Mouse (Mus musculus): ENCODE measurements at regions not wholly inside any gene's neighbourhood (a gene's known extent, or its start where the extent isn't known, plus 50 kb on each side); places are given as distances from the start of the nearest gene placed in this dataset.

DNA sequence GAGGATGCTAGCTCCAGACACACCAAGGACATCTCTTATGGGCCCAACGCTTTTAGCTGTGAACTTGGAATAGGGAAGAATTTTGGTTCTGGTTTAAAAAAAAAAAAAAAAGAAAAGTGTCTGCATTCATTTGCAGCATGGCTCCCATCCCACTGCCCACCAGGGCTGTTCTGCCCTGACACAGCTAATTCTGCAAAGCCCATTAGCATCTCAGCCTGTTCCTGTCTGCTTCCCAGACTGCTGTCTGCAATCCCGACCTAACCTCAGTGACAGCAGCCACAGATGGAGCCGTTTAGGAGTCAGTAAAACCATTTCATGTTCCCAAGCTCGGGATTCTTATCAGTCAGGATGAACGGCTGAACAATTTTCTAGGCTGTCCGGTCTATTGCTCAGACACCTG, 537.8 kb downstream of the Grin2a start:
- H3K9me3 ChIP-seq (ENCODE audit: control insufficient read depth, low read length): no peaks in the 10 kb centered on the region
- no peak overlapping the region for H3K9ac ChIP-seq (ENCODE audit: low read depth, low read length)
- no peak for ATAC-seq (ENCODE audit: low read depth)
- H3K4me2 ChIP-seq (ENCODE audit: low read depth, low read length): no peak overlapping the region
- WGBS: 57% methylated on average over 6 of the region's 6 CpGs
- no peaks in the 10 kb centered on the region for H3K36me3 ChIP-seq (ENCODE audit: control insufficient read depth, insufficient read depth, low read length)
- no peak for DNase-seq (ENCODE audit: low spot score)
- H3K4me3 ChIP-seq (ENCODE audit: low read depth, low read length): no peak overlapping the region
- H3K4me1 ChIP-seq (ENCODE audit: control insufficient read depth, insufficient read depth, low read length): no peaks in the 10 kb centered on the region
- H3K27ac ChIP-seq (replicated peaks; ENCODE audit: low read depth, low read length): no peak overlapping the region
- H3K27me3 ChIP-seq (replicated peaks; ENCODE audit: control insufficient read depth, insufficient read depth, low read length): no peaks in the 10 kb centered on the region

DNA sequence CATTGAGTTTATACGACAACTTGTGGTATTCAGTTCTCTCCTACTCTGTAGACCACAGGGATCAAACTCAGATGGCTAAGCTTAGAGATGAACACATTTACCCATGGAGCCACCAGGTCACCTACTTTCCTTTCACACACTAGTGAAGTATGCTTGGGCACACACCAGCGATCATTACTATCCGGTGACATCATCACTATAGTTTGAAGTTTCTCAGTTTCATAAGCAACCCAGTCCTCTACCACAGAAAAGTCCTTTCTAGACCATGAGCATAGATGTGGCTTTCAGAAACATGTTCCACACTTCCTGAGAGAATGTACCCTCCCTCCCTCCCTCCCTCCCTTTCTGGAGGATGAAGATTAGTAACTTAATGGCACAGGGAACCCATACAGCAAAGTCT, 532.9 kb downstream of the Grin2a start:
- Histone ChIP-seq H3K4me2 (ENCODE audit: low read depth, low read length) (no peak overlapping the region), H3K27ac (replicated peaks; ENCODE audit: low read depth, low read length) (no peak overlapping the region), H3K36me3 (ENCODE audit: control insufficient read depth, insufficient read depth, low read length) (no peaks in the 10 kb centered on the region), H3K4me1 (ENCODE audit: control insufficient read depth, insufficient read depth, low read length) (no peaks in the 10 kb centered on the region), H3K4me3 (ENCODE audit: low read depth, low read length) (no peak overlapping the region), H3K9ac (ENCODE audit: low read depth, low read length) (no peak overlapping the region), H3K27me3 (replicated peaks; ENCODE audit: control insufficient read depth, insufficient read depth, low read length) (no peaks in the 10 kb centered on the region), H3K9me3 (ENCODE audit: control insufficient read depth, low read length) (no peaks in the 10 kb centered on the region)
- DNase-seq (ENCODE audit: low spot score) (no peak), ATAC-seq (ENCODE audit: low read depth) (no peak)
- 86% methylated on average over 3 of the region's 3 CpGs for WGBS

DNA sequence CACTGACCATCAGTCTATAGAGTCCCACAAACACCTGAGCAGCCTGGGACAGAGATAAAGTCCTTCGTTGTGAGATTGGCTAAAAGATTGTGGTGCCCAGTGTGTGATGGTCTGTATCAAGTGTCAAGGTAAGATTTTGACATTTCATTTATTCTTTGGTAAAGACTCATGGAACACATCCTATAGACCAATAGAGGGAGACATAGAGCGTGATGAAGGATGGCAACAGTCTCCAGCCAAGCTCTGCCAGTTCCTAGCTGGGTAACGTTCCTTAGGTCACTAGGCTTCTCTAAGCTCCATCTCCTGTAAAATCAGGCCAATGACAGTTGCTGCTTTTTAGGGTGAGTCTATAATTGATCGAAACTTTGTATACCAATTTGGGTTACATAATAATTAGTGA, 526.0 kb downstream of the Grin2a start:
- H3K4me1 ChIP-seq (ENCODE audit: control insufficient read depth, insufficient read depth, low read length): no peaks in the 10 kb centered on the region
- no peak overlapping the region for H3K4me3 ChIP-seq (ENCODE audit: low read depth, low read length)
- no peak overlapping the region for H3K9ac ChIP-seq (ENCODE audit: low read depth, low read length)
- H3K27me3 ChIP-seq (replicated peaks; ENCODE audit: control insufficient read depth, insufficient read depth, low read length): no peaks in the 10 kb centered on the region
- no peaks in the 10 kb centered on the region for H3K9me3 ChIP-seq (ENCODE audit: control insufficient read depth, low read length)
- H3K36me3 ChIP-seq (ENCODE audit: control insufficient read depth, insufficient read depth, low read length): no peaks in the 10 kb centered on the region
- WGBS: 65% methylated on average over 4 of the region's 4 CpGs
- ATAC-seq (ENCODE audit: low read depth): no peak
- H3K27ac ChIP-seq (replicated peaks; ENCODE audit: low read depth, low read length): no peak overlapping the region
- no peak for DNase-seq (ENCODE audit: low spot score)
- no peak overlapping the region for H3K4me2 ChIP-seq (ENCODE audit: low read depth, low read length)

DNA sequence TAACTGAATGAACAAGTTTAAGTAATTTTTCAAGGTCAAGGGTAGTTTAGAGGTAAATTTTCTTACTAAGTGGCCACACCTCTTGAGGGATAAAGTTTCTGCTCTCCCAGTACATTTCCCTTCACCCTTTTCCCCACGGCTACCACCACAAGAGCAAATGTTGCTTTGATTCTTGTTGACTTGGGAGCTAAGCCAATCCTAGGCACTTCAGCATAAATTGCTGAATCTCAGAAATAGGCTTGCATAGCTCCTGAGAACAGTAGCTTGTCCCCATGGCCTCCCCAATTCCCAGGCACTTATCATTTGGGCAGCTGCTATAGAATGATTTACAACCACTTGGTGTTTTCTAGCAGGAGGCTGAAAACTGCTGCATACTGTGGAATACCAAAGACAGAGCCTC, 510.1 kb downstream of the Grin2a start:
- H3K36me3 ChIP-seq (ENCODE audit: control insufficient read depth, insufficient read depth, low read length): no peaks in the 10 kb centered on the region
- H3K4me2 ChIP-seq (ENCODE audit: low read depth, low read length): no peak overlapping the region
- no peaks in the 10 kb centered on the region for H3K9me3 ChIP-seq (ENCODE audit: control insufficient read depth, low read length)
- ATAC-seq (ENCODE audit: low read depth) (no peak), DNase-seq (ENCODE audit: low spot score) (no peak)
- 43% methylated on average over 1 of the region's 1 CpGs for WGBS
- no peaks in the 10 kb centered on the region for H3K4me1 ChIP-seq (ENCODE audit: control insufficient read depth, insufficient read depth, low read length)
- H3K27ac ChIP-seq (replicated peaks; ENCODE audit: low read depth, low read length): no peak overlapping the region
- no peaks in the 10 kb centered on the region for H3K27me3 ChIP-seq (replicated peaks; ENCODE audit: control insufficient read depth, insufficient read depth, low read length)
- H3K4me3 ChIP-seq (ENCODE audit: low read depth, low read length): no peak overlapping the region
- no peak overlapping the region for H3K9ac ChIP-seq (ENCODE audit: low read depth, low read length)

DNA sequence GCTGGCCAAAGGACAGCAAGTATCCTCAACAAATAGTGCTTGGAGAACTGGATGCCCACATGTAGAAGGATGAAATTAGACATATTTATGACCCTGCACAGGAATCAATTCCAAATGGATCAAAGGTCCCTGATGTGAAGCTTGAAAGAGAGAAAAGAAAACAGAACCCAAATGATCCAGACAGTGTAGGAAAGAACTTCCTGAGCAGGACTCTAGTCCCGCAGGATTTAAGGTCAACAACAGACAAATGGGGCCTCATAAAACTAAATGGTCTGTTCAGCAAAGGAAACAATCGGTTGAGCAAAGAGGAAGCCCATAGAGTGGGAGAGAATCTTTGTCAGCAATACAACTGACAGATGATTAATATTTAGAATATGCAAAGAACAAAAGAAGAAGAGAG, 497.1 kb downstream of the Grin2a start:
- H3K4me1 ChIP-seq (ENCODE audit: control insufficient read depth, insufficient read depth, low read length): no peaks in the 10 kb centered on the region
- H3K4me3 ChIP-seq (ENCODE audit: low read depth, low read length): no peak overlapping the region
- no peak overlapping the region for H3K9ac ChIP-seq (ENCODE audit: low read depth, low read length)
- no peak overlapping the region for H3K4me2 ChIP-seq (ENCODE audit: low read depth, low read length)
- no peaks in the 10 kb centered on the region for H3K9me3 ChIP-seq (ENCODE audit: control insufficient read depth, low read length)
- H3K27ac ChIP-seq (replicated peaks; ENCODE audit: low read depth, low read length): no peak overlapping the region
- DNase-seq (ENCODE audit: low spot score): no peak
- ATAC-seq (ENCODE audit: low read depth): no peak
- 45% methylated on average over 2 of the region's 2 CpGs for WGBS
- no peaks in the 10 kb centered on the region for H3K27me3 ChIP-seq (replicated peaks; ENCODE audit: control insufficient read depth, insufficient read depth, low read length)
- no peaks in the 10 kb centered on the region for H3K36me3 ChIP-seq (ENCODE audit: control insufficient read depth, insufficient read depth, low read length)

DNA sequence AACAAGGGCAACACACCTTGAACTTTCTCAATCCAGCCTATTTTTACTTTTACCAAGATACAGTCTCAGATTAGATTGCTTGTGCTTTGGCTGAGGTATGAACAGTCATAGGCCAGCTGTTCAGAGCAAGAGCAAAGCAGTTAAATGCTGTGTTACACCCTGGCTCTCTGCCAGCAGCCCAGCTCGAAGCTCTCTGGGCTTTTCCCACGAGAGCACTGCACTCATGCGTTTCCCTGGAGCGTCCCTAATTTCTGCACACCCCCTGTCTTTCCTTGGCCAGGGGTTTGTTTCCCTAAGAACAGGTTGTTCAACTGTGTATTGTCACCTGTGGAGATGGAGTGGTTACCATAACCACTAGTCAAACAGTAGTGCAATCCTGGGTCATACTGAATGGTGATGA, 493.6 kb downstream of the Grin2a start:
- no peak overlapping the region for H3K9ac ChIP-seq (ENCODE audit: low read depth, low read length)
- DNase-seq (ENCODE audit: low spot score): peak; percentile 81
- no peaks in the 10 kb centered on the region for H3K4me1 ChIP-seq (ENCODE audit: control insufficient read depth, insufficient read depth, low read length)
- no peak overlapping the region for H3K4me2 ChIP-seq (ENCODE audit: low read depth, low read length)
- no peaks in the 10 kb centered on the region for H3K9me3 ChIP-seq (ENCODE audit: control insufficient read depth, low read length)
- H3K4me3 ChIP-seq (ENCODE audit: low read depth, low read length): no peak overlapping the region
- no peaks in the 10 kb centered on the region for H3K27me3 ChIP-seq (replicated peaks; ENCODE audit: control insufficient read depth, insufficient read depth, low read length)
- 33% methylated on average over 4 of the region's 4 CpGs for WGBS
- H3K36me3 ChIP-seq (ENCODE audit: control insufficient read depth, insufficient read depth, low read length): no peaks in the 10 kb centered on the region
- no peak overlapping the region for H3K27ac ChIP-seq (replicated peaks; ENCODE audit: low read depth, low read length)
- peak; percentile 70 for ATAC-seq (ENCODE audit: low read depth)

DNA sequence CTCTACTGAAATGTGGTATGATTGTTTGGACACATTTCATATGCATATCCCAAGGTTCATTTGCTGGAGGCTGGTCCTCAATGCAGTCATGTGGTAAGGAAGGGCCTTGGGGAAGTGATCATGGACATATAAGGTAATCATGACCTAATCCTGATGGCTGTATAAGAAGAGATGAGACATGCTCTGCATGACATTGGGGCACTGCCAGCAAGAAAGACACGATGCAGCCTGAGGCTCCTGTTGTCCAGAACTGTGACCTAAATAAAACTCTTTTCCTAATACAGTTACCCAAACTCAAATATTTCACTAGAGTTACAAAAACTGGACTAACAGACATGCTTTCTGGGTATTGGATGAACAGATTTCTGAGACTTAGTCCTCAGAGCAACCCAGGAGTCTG, 485.7 kb downstream of the Grin2a start:
- no peaks in the 10 kb centered on the region for H3K9me3 ChIP-seq (ENCODE audit: control insufficient read depth, low read length)
- no peak overlapping the region for H3K4me3 ChIP-seq (ENCODE audit: low read depth, low read length)
- H3K4me1 ChIP-seq (ENCODE audit: control insufficient read depth, insufficient read depth, low read length): no peaks in the 10 kb centered on the region
- DNase-seq (ENCODE audit: low spot score) (no peak), ATAC-seq (ENCODE audit: low read depth) (no peak)
- no peak overlapping the region for H3K27ac ChIP-seq (replicated peaks; ENCODE audit: low read depth, low read length)
- H3K4me2 ChIP-seq (ENCODE audit: low read depth, low read length): no peak overlapping the region
- H3K36me3 ChIP-seq (ENCODE audit: control insufficient read depth, insufficient read depth, low read length): no peaks in the 10 kb centered on the region
- H3K9ac ChIP-seq (ENCODE audit: low read depth, low read length): no peak overlapping the region
- no peaks in the 10 kb centered on the region for H3K27me3 ChIP-seq (replicated peaks; ENCODE audit: control insufficient read depth, insufficient read depth, low read length)
- WGBS: 92% methylated on average over 1 of the region's 1 CpGs

DNA sequence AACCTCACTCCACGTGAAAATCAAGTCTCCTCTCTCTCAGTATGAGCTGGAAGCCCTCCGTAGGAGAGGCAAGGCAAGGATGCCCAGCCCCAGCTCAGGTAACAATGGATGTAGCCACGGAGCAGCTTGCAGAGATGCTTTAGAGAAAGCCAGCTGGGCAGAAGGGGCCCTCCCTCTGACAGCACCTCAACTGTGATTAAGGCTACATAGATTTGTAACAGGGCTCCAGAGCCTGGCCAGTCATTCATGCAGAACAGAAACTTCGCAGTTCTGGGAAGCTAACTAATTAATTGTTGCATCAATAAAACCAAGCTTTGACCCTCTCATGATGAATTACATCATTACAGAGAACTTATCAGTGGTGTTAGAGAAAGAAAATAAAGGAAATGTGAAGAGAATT, 480.8 kb downstream of the Grin2a start:
- H3K9ac ChIP-seq (ENCODE audit: low read depth, low read length): no peak overlapping the region
- H3K4me3 ChIP-seq (ENCODE audit: low read depth, low read length): no peak overlapping the region
- no peak overlapping the region for H3K4me2 ChIP-seq (ENCODE audit: low read depth, low read length)
- no peaks in the 10 kb centered on the region for H3K36me3 ChIP-seq (ENCODE audit: control insufficient read depth, insufficient read depth, low read length)
- H3K9me3 ChIP-seq (ENCODE audit: control insufficient read depth, low read length): no peaks in the 10 kb centered on the region
- DNase-seq (ENCODE audit: low spot score): no peak
- WGBS: 41% methylated on average over 4 of the region's 4 CpGs
- no peak overlapping the region for H3K27ac ChIP-seq (replicated peaks; ENCODE audit: low read depth, low read length)
- no peaks in the 10 kb centered on the region for H3K27me3 ChIP-seq (replicated peaks; ENCODE audit: control insufficient read depth, insufficient read depth, low read length)
- H3K4me1 ChIP-seq (ENCODE audit: control insufficient read depth, insufficient read depth, low read length): no peaks in the 10 kb centered on the region
- no peak for ATAC-seq (ENCODE audit: low read depth)
